Mouse (Mus musculus): ENCODE measurements at regions not wholly inside any gene's neighbourhood (a gene's known extent, or its start where the extent isn't known, plus 50 kb on each side); places are given as distances from the start of the nearest gene placed in this dataset.

- H3K36me3 ChIP-seq = no peaks in the 10 kb centered on the region
- WGBS = 71% methylated on average over 6 of the region's 6 CpGs
- no peak overlapping the region for H3K27ac ChIP-seq
- no peaks in the 10 kb centered on the region for H3K27me3 ChIP-seq (ENCODE audit: insufficient read depth, poor library complexity, severe bottlenecking)
- no peak for DNase-seq (ENCODE audit: low spot score)
- no peaks in the 10 kb centered on the region for H3K9me3 ChIP-seq
- H3K4me3 ChIP-seq = no peak overlapping the region
- H3K4me1 ChIP-seq (replicated peaks) = no peaks in the 10 kb centered on the region
Measured at GRCm38 (mm10) chr4:142388476-142388875, 149.3 kb upstream of the Kazn start.

GRCm38 (mm10) chr4:142381168-142381567, 142.0 kb upstream of the Kazn start:
- no peaks in the 10 kb centered on the region for H3K36me3 ChIP-seq
- WGBS = 87% methylated on average over 7 of the region's 7 CpGs

GRCm38 (mm10) chr4:142378452-142378851, 139.3 kb upstream of the Kazn start:
- Histone ChIP-seq H3K4me3 (no peak overlapping the region), H3K27me3 (ENCODE audit: insufficient read depth, poor library complexity, severe bottlenecking) (no peaks in the 10 kb centered on the region), H3K27ac (no peak overlapping the region), H3K36me3 (no peaks in the 10 kb centered on the region), H3K9me3 (no peaks in the 10 kb centered on the region), H3K4me1 (replicated peaks) (peaks cover 30% of the 10 kb centered on the region)
- peak; percentile 19 for DNase-seq (ENCODE audit: low spot score)
- 43% methylated on average over 9 of the region's 9 CpGs for WGBS

More at GRCm38 (mm10) chr4:142381168-142381567, 142.0 kb upstream of the Kazn start:
- Histone ChIP-seq H3K9me3 (no peaks in the 10 kb centered on the region), H3K27ac (no peak overlapping the region), H3K4me1 (replicated peaks) (peaks cover 27% of the 10 kb centered on the region), H3K4me3 (no peak overlapping the region), H3K27me3 (ENCODE audit: insufficient read depth, poor library complexity, severe bottlenecking) (no peaks in the 10 kb centered on the region)
- no peak for DNase-seq (ENCODE audit: low spot score)

GRCm38 (mm10) chr4:142367774-142368173, 128.6 kb upstream of the Kazn start:
- Histone ChIP-seq H3K4me3 (no peak overlapping the region), H3K27ac (no peak overlapping the region), H3K36me3 (no peaks in the 10 kb centered on the region), H3K9me3 (peaks cover 9% of the 10 kb centered on the region), H3K4me1 (replicated peaks) (no peaks in the 10 kb centered on the region), H3K27me3 (ENCODE audit: insufficient read depth, poor library complexity, severe bottlenecking) (no peaks in the 10 kb centered on the region)
- WGBS = 84% methylated on average over 3 of the region's 3 CpGs
- DNase-seq (ENCODE audit: low spot score) = no peak

GRCm38 (mm10) chr4:142362071-142362470, 122.9 kb upstream of the Kazn start:
- peaks cover 7% of the 10 kb centered on the region for H3K4me1 ChIP-seq (replicated peaks)
- H3K9me3 ChIP-seq = peaks cover 4% of the 10 kb centered on the region; the same call in 1 of the 2 replicates
- WGBS = 68% methylated on average over 5 of the region's 5 CpGs
- no peaks in the 10 kb centered on the region for H3K27me3 ChIP-seq (ENCODE audit: insufficient read depth, poor library complexity, severe bottlenecking)
- H3K27ac ChIP-seq = no peak overlapping the region
- no peak for DNase-seq (ENCODE audit: low spot score)
- H3K4me3 ChIP-seq = no peak overlapping the region
- H3K36me3 ChIP-seq = no peaks in the 10 kb centered on the region

GRCm38 (mm10) chr4:142358866-142359265, 119.7 kb upstream of the Kazn start:
- Histone ChIP-seq H3K4me1 (replicated peaks) (peaks cover 7% of the 10 kb centered on the region), H3K9me3 (no peaks in the 10 kb centered on the region), H3K27me3 (ENCODE audit: insufficient read depth, poor library complexity, severe bottlenecking) (no peaks in the 10 kb centered on the region), H3K4me3 (no peak overlapping the region), H3K27ac (no peak overlapping the region), H3K36me3 (no peaks in the 10 kb centered on the region)
- 80% methylated on average over 13 of the region's 13 CpGs for WGBS
- DNase-seq (ENCODE audit: low spot score) = no peak

- DNase-seq (ENCODE audit: low spot score) = no peak
- no peak overlapping the region for H3K4me3 ChIP-seq
- H3K36me3 ChIP-seq = no peaks in the 10 kb centered on the region
- H3K27ac ChIP-seq = no peak overlapping the region
- no peaks in the 10 kb centered on the region for H3K27me3 ChIP-seq (ENCODE audit: insufficient read depth, poor library complexity, severe bottlenecking)
- H3K4me1 ChIP-seq (replicated peaks) = no peaks in the 10 kb centered on the region
- no peaks in the 10 kb centered on the region for H3K9me3 ChIP-seq
- 87% methylated on average over 8 of the region's 8 CpGs for WGBS
Measured at GRCm38 (mm10) chr4:142355387-142355786, 116.2 kb upstream of the Kazn start.

GRCm38 (mm10) chr4:142353526-142353925, 114.3 kb upstream of the Kazn start:
- no peak for DNase-seq (ENCODE audit: low spot score)
- WGBS = 86% methylated on average over 7 of the region's 7 CpGs
- no peaks in the 10 kb centered on the region for H3K36me3 ChIP-seq
- H3K9me3 ChIP-seq = no peaks in the 10 kb centered on the region
- H3K27me3 ChIP-seq (ENCODE audit: insufficient read depth, poor library complexity, severe bottlenecking) = no peaks in the 10 kb centered on the region
- H3K4me1 ChIP-seq (replicated peaks) = no peaks in the 10 kb centered on the region
- H3K27ac ChIP-seq = no peak overlapping the region
- H3K4me3 ChIP-seq = no peak overlapping the region

- Histone ChIP-seq H3K4me3 (no peak overlapping the region), H3K27me3 (ENCODE audit: insufficient read depth, poor library complexity, severe bottlenecking) (no peaks in the 10 kb centered on the region), H3K36me3 (no peaks in the 10 kb centered on the region), H3K9me3 (no peaks in the 10 kb centered on the region), H3K4me1 (replicated peaks) (no peaks in the 10 kb centered on the region; the same call in 1 of the 2 replicates), H3K27ac (no peak overlapping the region)
- 95% methylated on average over 3 of the region's 3 CpGs for WGBS
- no peak for DNase-seq (ENCODE audit: low spot score)
Measured at GRCm38 (mm10) chr4:142351831-142352230, 112.6 kb upstream of the Kazn start.

GRCm38 (mm10) chr4:142350986-142351385, 111.8 kb upstream of the Kazn start:
- H3K4me3 ChIP-seq = no peak overlapping the region
- DNase-seq (ENCODE audit: low spot score) = no peak
- H3K27me3 ChIP-seq (ENCODE audit: insufficient read depth, poor library complexity, severe bottlenecking) = no peaks in the 10 kb centered on the region
- no peaks in the 10 kb centered on the region for H3K9me3 ChIP-seq
- peaks cover 6% of the 10 kb centered on the region; the same call in 1 of the 2 replicates for H3K4me1 ChIP-seq (replicated peaks)
- no peaks in the 10 kb centered on the region for H3K36me3 ChIP-seq
- no peak overlapping the region for H3K27ac ChIP-seq
- 90% methylated on average over 8 of the region's 8 CpGs for WGBS

GRCm38 (mm10) chr4:142348910-142349309, 109.7 kb upstream of the Kazn start:
- Histone ChIP-seq H3K27me3 (ENCODE audit: insufficient read depth, poor library complexity, severe bottlenecking) (no peaks in the 10 kb centered on the region), H3K9me3 (no peaks in the 10 kb centered on the region), H3K36me3 (0 out of 2 replicates have a peak, but pooled peaks cover under 1% of the 10 kb centered on the region), H3K4me1 (replicated peaks) (peaks cover 14% of the 10 kb centered on the region), H3K4me3 (no peak overlapping the region), H3K27ac (no peak overlapping the region)
- DNase-seq (ENCODE audit: low spot score) = peak; percentile 35
- WGBS = 52% methylated on average over 6 of the region's 6 CpGs

GRCm38 (mm10) chr4:142342482-142343206, 103.4 kb upstream of the Kazn start:
- 0 out of 2 replicates have a peak, but pooled peaks cover 2% of the 10 kb centered on the region for H3K36me3 ChIP-seq
- no peak overlapping the region for H3K27ac ChIP-seq
- H3K9me3 ChIP-seq = no peaks in the 10 kb centered on the region
- H3K27me3 ChIP-seq (ENCODE audit: insufficient read depth, poor library complexity, severe bottlenecking) = no peaks in the 10 kb centered on the region
- no peak for DNase-seq (ENCODE audit: low spot score)
- peaks cover 43% of the 10 kb centered on the region for H3K4me1 ChIP-seq (replicated peaks)
- H3K4me3 ChIP-seq = no peak overlapping the region
- 74% methylated on average over 19 of the region's 19 CpGs for WGBS

GRCm38 (mm10) chr4:142341305-142341704, 102.1 kb upstream of the Kazn start:
- 64% methylated on average over 4 of the region's 4 CpGs for WGBS
- peaks cover 2% of the 10 kb centered on the region; the same call in 1 of the 2 replicates for H3K36me3 ChIP-seq

More at GRCm38 (mm10) chr4:142341305-142341704, 102.1 kb upstream of the Kazn start:
- Histone ChIP-seq H3K27ac (0 out of 2 replicates have a peak overlapping the region, but pooled peaks have one; percentile 30), H3K4me1 (replicated peaks) (peaks cover 40% of the 10 kb centered on the region), H3K27me3 (ENCODE audit: insufficient read depth, poor library complexity, severe bottlenecking) (no peaks in the 10 kb centered on the region), H3K4me3 (no peak overlapping the region), H3K9me3 (peaks cover 2% of the 10 kb centered on the region; the same call in 1 of the 2 replicates)
- peak; percentile 21 for DNase-seq (ENCODE audit: low spot score)
